16 mouse cellular contexts compared by ENCODE assay signal in the genomic region with DNA sequence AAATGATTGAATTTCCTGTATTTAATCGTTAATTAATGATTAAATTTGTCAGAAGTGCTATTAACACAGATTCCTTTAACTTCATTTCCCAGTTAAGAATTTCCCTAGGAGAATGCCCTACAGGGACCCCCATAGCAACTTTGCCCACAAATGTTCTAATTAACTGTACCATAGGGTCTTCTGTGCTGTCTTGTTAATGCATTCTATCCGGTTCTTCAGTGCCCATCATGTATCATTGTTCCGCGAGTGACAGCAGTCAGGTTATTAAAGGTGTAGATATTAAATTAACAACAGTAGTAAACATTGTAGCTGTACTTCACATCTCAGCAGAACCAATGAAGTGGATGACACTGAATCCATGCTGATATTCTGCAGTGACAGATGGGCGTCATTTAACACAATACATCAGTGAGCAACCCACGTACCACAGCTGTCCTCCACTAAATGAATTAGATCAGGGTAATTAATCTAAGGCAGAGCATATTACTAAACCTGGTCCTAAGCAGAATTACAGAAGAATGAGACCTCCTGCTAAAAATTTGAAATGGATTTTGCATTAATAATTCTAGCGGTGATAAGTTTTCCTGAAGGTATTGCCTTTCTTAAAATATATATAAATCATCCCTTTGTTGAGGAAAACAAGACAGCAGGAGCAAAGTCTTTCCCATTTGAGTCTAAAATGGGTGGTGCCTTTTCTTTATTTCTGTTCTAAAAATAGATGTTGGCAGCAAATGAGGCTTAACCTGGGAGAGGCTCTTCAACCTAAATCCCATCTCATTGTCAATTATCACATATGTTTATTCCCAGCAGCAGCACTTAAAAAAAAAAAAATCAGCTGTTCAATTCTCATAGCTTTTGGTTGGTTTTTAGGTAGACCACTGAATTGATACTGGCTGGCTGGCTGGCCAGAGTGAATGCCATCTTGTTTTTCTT.
DNase-seq lines count a peak whose midpoint lies in the region; ATAC-seq and TF ChIP-seq lines count a peak whose summit lies in the region.
"Had no signal": no experiment of that assay in that cellular context is flagged by ENCODE, and none has a peak within 500 bp of the region (broad histone marks: within the 10 kb centered on the region; RNA-seq: fewer than 3 reads in every experiment).

No protein-coding gene starts in this region.

- H3K4me2 ChIP-seq in forebrain, embryonic 12.5 days, result no peak overlapping the region
- H3K4me2 ChIP-seq in forebrain, postnatal 0 days (ENCODE audit: low read depth), result no peak overlapping the region
- H3K4me2 ChIP-seq in hindbrain, embryonic 12.5 days (replicated peaks), result no peak overlapping the region
- H3K4me2 ChIP-seq in neural tube, embryonic 12.5 days (replicated peaks), result no peak overlapping the region
- H3K4me2 ChIP-seq: liver, embryonic 13.5 days had no signal

- H3K9me3 ChIP-seq in forebrain, embryonic 12.5 days, result no peaks in the 10 kb centered on the region
- H3K9me3 ChIP-seq in forebrain, postnatal 0 days (ENCODE audit: low read length), result no peaks in the 10 kb centered on the region
- H3K9me3 ChIP-seq in hindbrain, embryonic 12.5 days (replicated peaks), result no peaks in the 10 kb centered on the region
- no peaks in the 10 kb centered on the region for H3K9me3 ChIP-seq in neural tube, embryonic 12.5 days
- H3K9me3 ChIP-seq: liver, embryonic 13.5 days had no signal

- no peak for TF ChIP-seq CTCF in forebrain, postnatal 0 days (IDR thresholded peaks at IDR 0.05; ENCODE audit: low read depth)
- no peak for TF ChIP-seq CTCF in layer of hippocampus, adult 2 months (conservative IDR thresholded peaks at IDR 0.05)

- WGBS in forebrain, embryonic 12.5 days, result 67% methylated on average over 7 of the region's 7 CpGs
- 67% methylated on average over 7 of the region's 7 CpGs for WGBS in forebrain, postnatal 0 days
- 56% methylated on average over 7 of the region's 7 CpGs for WGBS in hindbrain, embryonic 12.5 days
- 57% methylated on average over 7 of the region's 7 CpGs for WGBS in neural tube, embryonic 12.5 days

- no peak overlapping the region for H3K4me3 ChIP-seq in forebrain, embryonic 12.5 days (replicated peaks)
- H3K4me3 ChIP-seq in forebrain, postnatal 0 days (ENCODE audit: low read depth, low read length), result no peak overlapping the region
- H3K4me3 ChIP-seq in hindbrain, embryonic 12.5 days, result no peak overlapping the region
- H3K4me3 ChIP-seq in layer of hippocampus, adult 2 months, result no peak overlapping the region
- H3K4me3 ChIP-seq in neural tube, embryonic 12.5 days, result no peak overlapping the region
- H3K4me3 ChIP-seq: liver, embryonic 13.5 days had no signal

- intact Hi-C loops in heart, postnatal 36 days (cut with DNase I), result no loop called here

- no peaks in the 10 kb centered on the region for H3K27me3 ChIP-seq in forebrain, embryonic 12.5 days
- H3K27me3 ChIP-seq in forebrain, postnatal 0 days (ENCODE audit: insufficient read depth, low read length), result no peaks in the 10 kb centered on the region
- H3K27me3 ChIP-seq in hindbrain, embryonic 12.5 days, result no peaks in the 10 kb centered on the region
- no peaks in the 10 kb centered on the region for H3K27me3 ChIP-seq in neural tube, embryonic 12.5 days (replicated peaks)
- H3K27me3 ChIP-seq: liver, embryonic 13.5 days had no signal

- no peaks in the 10 kb centered on the region for H3K4me1 ChIP-seq in forebrain, embryonic 12.5 days
- H3K4me1 ChIP-seq in forebrain, postnatal 0 days (ENCODE audit: insufficient read depth), result no peaks in the 10 kb centered on the region
- H3K4me1 ChIP-seq in hindbrain, embryonic 12.5 days, result no peaks in the 10 kb centered on the region
- no peaks in the 10 kb centered on the region for H3K4me1 ChIP-seq in neural tube, embryonic 12.5 days
- H3K4me1 ChIP-seq: liver, embryonic 13.5 days had no signal

- peak; percentile 89 for ATAC-seq in forebrain, embryonic 12.5 days (ENCODE audit: low FRiP score)
- ATAC-seq in forebrain, postnatal 0 days, result no peak
- peak; percentile 97 for ATAC-seq in hindbrain, embryonic 12.5 days (ENCODE audit: low FRiP score)
- peak; percentile 97 for ATAC-seq in neural tube, embryonic 12.5 days (ENCODE audit: low FRiP score, low read depth)

- no peak for DNase-seq in forebrain, postnatal 0 days
- peak; percentile 51 to 63 for DNase-seq in layer of hippocampus, adult 2 months (ENCODE audit: low spot score in 2 of 2)
- no peak for DNase-seq in frontal cortex, postnatal 36 days (ENCODE audit: low spot score in 2 of 2)
- no peak for DNase-seq in left cerebral cortex, adult 18-20 months (ENCODE audit: low spot score in 2 of 2)
- no peak for DNase-seq in heart, postnatal 36 days
- DNase-seq: adrenal gland, postnatal 10 days; cerebellum, postnatal 36 days; heart, postnatal 4 days; kidney, adult 18-20 months; kidney, postnatal 4 days; liver, embryonic 13.5 days; lung, postnatal 10 days; thymus, adult 18-20 months had no signal

- no peak overlapping the region for H3K9ac ChIP-seq in forebrain, embryonic 12.5 days
- H3K9ac ChIP-seq in forebrain, postnatal 0 days, result no peak overlapping the region
- no peak overlapping the region for H3K9ac ChIP-seq in hindbrain, embryonic 12.5 days
- H3K9ac ChIP-seq in neural tube, embryonic 12.5 days, result no peak overlapping the region
- H3K9ac ChIP-seq: liver, embryonic 13.5 days had no signal

- H3K27ac ChIP-seq in forebrain, embryonic 12.5 days, result no peak overlapping the region
- H3K27ac ChIP-seq in forebrain, postnatal 0 days (ENCODE audit: low read depth, low read length), result no peak overlapping the region
- H3K27ac ChIP-seq in hindbrain, embryonic 12.5 days, result no peak overlapping the region
- H3K27ac ChIP-seq in layer of hippocampus, adult 2 months, result no peak overlapping the region
- H3K27ac ChIP-seq in neural tube, embryonic 12.5 days, result no peak overlapping the region
- H3K27ac ChIP-seq: liver, embryonic 13.5 days had no signal

- H3K36me3 ChIP-seq in forebrain, embryonic 12.5 days (replicated peaks), result no peaks in the 10 kb centered on the region
- no peaks in the 10 kb centered on the region for H3K36me3 ChIP-seq in forebrain, postnatal 0 days (ENCODE audit: insufficient read depth)
- no peaks in the 10 kb centered on the region for H3K36me3 ChIP-seq in hindbrain, embryonic 12.5 days
- no peaks in the 10 kb centered on the region for H3K36me3 ChIP-seq in neural tube, embryonic 12.5 days
- H3K36me3 ChIP-seq: liver, embryonic 13.5 days had no signal

Comparison
In these comparisons a context has a peak if more than half of its experiments do, and no peak if none do; other contexts are left out.
1. DNase-seq: peak in layer of hippocampus, adult 2 months (2 of 2); none in forebrain, postnatal 0 days (single experiment), frontal cortex, postnatal 36 days (0 of 2), left cerebral cortex, adult 18-20 months (0 of 2) and heart, postnatal 36 days (0 of 2).